Comparison of ENCODE assay signal across 10 mouse cellular contexts in genomic region chr7:27162780-27163449, GRCm38 (mm10). TPM values are rescaled to one million over a fixed set of nuclear protein-coding genes. Genes with fewer than 3 reads are reported as not detected.
DNase-seq lines count a peak whose midpoint lies in the region; ATAC-seq and TF ChIP-seq lines count a peak whose summit lies in the region.
"Had no signal": no experiment of that assay in that cellular context is flagged by ENCODE, and none has a peak within 500 bp of the region (broad histone marks: within the 10 kb centered on the region; RNA-seq: fewer than 3 reads in every experiment).

No protein-coding gene starts in this region.

- H3K4me1 ChIP-seq in lung, embryonic 15.5 days, result peaks cover 62% of the 10 kb centered on the region
- peaks cover 56% of the 10 kb centered on the region for H3K4me1 ChIP-seq in intestine, embryonic 16.5 days (ENCODE audit: control insufficient read depth, insufficient read depth, low read length)
- peaks cover 37% of the 10 kb centered on the region for H3K4me1 ChIP-seq in stomach, embryonic 14.5 days (ENCODE audit: control insufficient read depth, insufficient read depth, low read length)

- peak overlapping the region; percentile 72 for H3K4me3 ChIP-seq in gastrocnemius, adult 2 months
- H3K4me3 ChIP-seq in lung, embryonic 15.5 days, result peak overlapping the region; percentile 60; the same call in 1 of the 2 replicates
- H3K4me3 ChIP-seq in intestine, embryonic 16.5 days (ENCODE audit: low read length), result no peak overlapping the region; the same call in 1 of the 2 replicates
- no peak overlapping the region for H3K4me3 ChIP-seq in stomach, embryonic 14.5 days (ENCODE audit: low read depth, low read length)

- peaks cover 47% of the 10 kb centered on the region for H3K36me3 ChIP-seq in lung, embryonic 15.5 days
- peaks cover 15% of the 10 kb centered on the region for H3K36me3 ChIP-seq in intestine, embryonic 16.5 days (ENCODE audit: control insufficient read depth, insufficient read depth, low read length)
- H3K36me3 ChIP-seq in stomach, embryonic 14.5 days (ENCODE audit: control insufficient read depth, insufficient read depth, low read length), result peaks cover 45% of the 10 kb centered on the region

- H3K27me3 ChIP-seq in lung, embryonic 15.5 days, result no peaks in the 10 kb centered on the region
- H3K27me3 ChIP-seq in intestine, embryonic 16.5 days (replicated peaks; ENCODE audit: control insufficient read depth, insufficient read depth, low read length), result no peaks in the 10 kb centered on the region
- H3K27me3 ChIP-seq in stomach, embryonic 14.5 days (ENCODE audit: control insufficient read depth, insufficient read depth, low read length), result no peaks in the 10 kb centered on the region

- H3K4me2 ChIP-seq in lung, embryonic 15.5 days, result peak overlapping the region; percentile 85
- H3K4me2 ChIP-seq in intestine, embryonic 16.5 days (ENCODE audit: low read depth, low read length), result no peak overlapping the region; the same call in 1 of the 2 replicates
- H3K4me2 ChIP-seq in stomach, embryonic 14.5 days (replicated peaks; ENCODE audit: low read depth, low read length), result peak overlapping the region; percentile 88; the same call in 1 of the 2 replicates

- 67% methylated on average over 5 of the region's 5 CpGs for WGBS in lung, embryonic 15.5 days
- WGBS in intestine, embryonic 16.5 days, result 78% methylated on average over 5 of the region's 5 CpGs
- WGBS in stomach, embryonic 14.5 days, result 82% methylated on average over 5 of the region's 5 CpGs

- peak overlapping the region; percentile 41 for H3K9ac ChIP-seq in lung, embryonic 15.5 days
- H3K9ac ChIP-seq in intestine, embryonic 16.5 days (ENCODE audit: low read depth, low read length), result 0 out of 2 replicates have a peak overlapping the region, but pooled peaks have one; percentile 89
- H3K9ac ChIP-seq in stomach, embryonic 14.5 days (replicated peaks; ENCODE audit: low read depth, low read length), result no peak overlapping the region

- ATAC-seq in lung, embryonic 15.5 days (ENCODE audit: borderline replicate concordance, extremely low read depth, low FRiP score, low TSS enrichment), result no peak
- ATAC-seq in intestine, embryonic 16.5 days, result no peak
- ATAC-seq in stomach, embryonic 14.5 days (ENCODE audit: insufficient number of reproducible peaks, insufficient read depth, low FRiP score, low read depth), result no peak

- intact Hi-C loops in gastrocnemius, adult 2 months (cut with DNase I), result loop anchor here (5.0 kb wide), 2 partner anchors 34 to 94 kb away; partner anchors contain the start of genes BC024978, Numbl and Snrpa

- peak overlapping the region; percentile 98 for H3K27ac ChIP-seq in gastrocnemius, adult 2 months
- H3K27ac ChIP-seq in lung, embryonic 15.5 days, result peak overlapping the region; percentile 42; the same call in 1 of the 2 replicates
- no peak overlapping the region for H3K27ac ChIP-seq in intestine, embryonic 16.5 days (ENCODE audit: low read length)
- H3K27ac ChIP-seq in stomach, embryonic 14.5 days (ENCODE audit: low read length), result no peak overlapping the region

- no peak for TF ChIP-seq CTCF in gastrocnemius, adult 2 months (IDR thresholded peaks at IDR 0.05)

- H3K9me3 ChIP-seq in lung, embryonic 15.5 days, result no peaks in the 10 kb centered on the region
- no peaks in the 10 kb centered on the region for H3K9me3 ChIP-seq in intestine, embryonic 16.5 days (ENCODE audit: control insufficient read depth, low read length)
- H3K9me3 ChIP-seq in stomach, embryonic 14.5 days (ENCODE audit: control insufficient read depth, low read depth, low read length), result no peaks in the 10 kb centered on the region

- DNase-seq in gastrocnemius, adult 2 months, result no peak
- DNase-seq in gastrocnemius, postnatal 25 days, result no peak
- DNase-seq in lung, postnatal 14 days, result no peak
- no peak for DNase-seq in embryo, embryonic 10.5 days (ENCODE audit: low spot score)
- no peak for DNase-seq in gastrocnemius, postnatal 10 days
- DNase-seq: B cell, adult 2 months; kidney, adult 18-20 months had no signal

RNA-seq across cellular contexts. Expression of gene Egln2, which starts 3.7 kb away (rescaled TPM):
- 100 to 1,000 TPM in 1 of 2 experiments, 10 to 100 TPM in 1; 97.6 to 119 TPM for total RNA-seq in gastrocnemius, adult 2 months (2021)
- 100 to 1,000 TPM in 1 of 2 experiments, 10 to 100 TPM in 1; 92.9 to 103 TPM for total RNA-seq in gastrocnemius, postnatal 25 days (2021)
- polyA plus RNA-seq in lung, embryonic 15.5 days (2015; fragmentation: Nextera tagmentation; extraction: Ambion mirVana), result 82.3 and 83.5 TPM in 2 replicates
- 66.1 and 72.4 TPM in 2 replicates for polyA plus RNA-seq in intestine, embryonic 16.5 days (2015; fragmentation: Nextera tagmentation; extraction: Ambion mirVana)
- 39.0 and 42.5 TPM in 2 replicates for polyA plus RNA-seq in stomach, embryonic 14.5 days (2014; fragmentation: Nextera tagmentation; extraction: Ambion mirVana)
- 10 to 100 TPM; 83.9 to 91.4 TPM for total RNA-seq in gastrocnemius, postnatal 10 days (2021)

RNA-seq across cellular contexts. Expression of gene Cyp2t4, which starts 9.4 kb away (rescaled TPM):
- total RNA-seq in gastrocnemius, adult 2 months (2021), result not detected
- not detected for total RNA-seq in gastrocnemius, postnatal 25 days (2021)
- polyA plus RNA-seq in lung, embryonic 15.5 days (2015; fragmentation: Nextera tagmentation; extraction: Ambion mirVana), result 0.10 and 0.24 TPM in 2 replicates
- 0.09 TPM in 1 of 2 replicates, not detected in the other for polyA plus RNA-seq in intestine, embryonic 16.5 days (2015; fragmentation: Nextera tagmentation; extraction: Ambion mirVana)
- 0.17 TPM in 1 of 2 replicates, not detected in the other for polyA plus RNA-seq in stomach, embryonic 14.5 days (2014; fragmentation: Nextera tagmentation; extraction: Ambion mirVana)
- not detected for total RNA-seq in gastrocnemius, postnatal 10 days (2021)

RNA-seq across cellular contexts. Expression of gene Rab4b, which starts 15.8 kb away (rescaled TPM):
- 1 to 10 TPM; 5.7 to 6.5 TPM for total RNA-seq in gastrocnemius, adult 2 months (2021)
- 10 to 100 TPM; 10.1 to 10.4 TPM for total RNA-seq in gastrocnemius, postnatal 25 days (2021)
- polyA plus RNA-seq in lung, embryonic 15.5 days (2015; fragmentation: Nextera tagmentation; extraction: Ambion mirVana), result 71.4 and 71.6 TPM in 2 replicates
- 69.9 and 70.1 TPM in 2 replicates for polyA plus RNA-seq in intestine, embryonic 16.5 days (2015; fragmentation: Nextera tagmentation; extraction: Ambion mirVana)
- 68.6 and 71.1 TPM in 2 replicates for polyA plus RNA-seq in stomach, embryonic 14.5 days (2014; fragmentation: Nextera tagmentation; extraction: Ambion mirVana)
- total RNA-seq in gastrocnemius, postnatal 10 days (2021), result 10 to 100 TPM; 22.7 to 25.2 TPM

RNA-seq across cellular contexts. Expression of gene Gm21983, which starts 18.0 kb away (rescaled TPM):
- total RNA-seq in gastrocnemius, adult 2 months (2021), result under 1 TPM in 1 of 2 experiments, not detected in 1; 0.18 TPM
- total RNA-seq in gastrocnemius, postnatal 25 days (2021), result not detected
- 2.4 and 3.5 TPM in 2 replicates for polyA plus RNA-seq in lung, embryonic 15.5 days (2015; fragmentation: Nextera tagmentation; extraction: Ambion mirVana)
- polyA plus RNA-seq in intestine, embryonic 16.5 days (2015; fragmentation: Nextera tagmentation; extraction: Ambion mirVana), result not detected in 2 replicates
- not detected in 2 replicates for polyA plus RNA-seq in stomach, embryonic 14.5 days (2014; fragmentation: Nextera tagmentation; extraction: Ambion mirVana)
- not detected for total RNA-seq in gastrocnemius, postnatal 10 days (2021)

RNA-seq across cellular contexts. Expression of gene Mia, which starts 18.0 kb away (rescaled TPM):
- not detected for total RNA-seq in gastrocnemius, adult 2 months (2021)
- not detected for total RNA-seq in gastrocnemius, postnatal 25 days (2021)
- polyA plus RNA-seq in lung, embryonic 15.5 days (2015; fragmentation: Nextera tagmentation; extraction: Ambion mirVana), result 150 and 170 TPM in 2 replicates
- polyA plus RNA-seq in intestine, embryonic 16.5 days (2015; fragmentation: Nextera tagmentation; extraction: Ambion mirVana), result 3.8 and 5.1 TPM in 2 replicates
- polyA plus RNA-seq in stomach, embryonic 14.5 days (2014; fragmentation: Nextera tagmentation; extraction: Ambion mirVana), result 2.4 and 6.3 TPM in 2 replicates
- not detected for total RNA-seq in gastrocnemius, postnatal 10 days (2021)

Comparison
In these comparisons a context has a peak if more than half of its experiments do, and no peak if none do; other contexts are left out.
1. H3K27ac ChIP-seq: peak in gastrocnemius, adult 2 months (single experiment) and lung, embryonic 15.5 days (single experiment); none in intestine, embryonic 16.5 days (single experiment) and stomach, embryonic 14.5 days (single experiment).
2. H3K4me3 ChIP-seq: peak in gastrocnemius, adult 2 months (single experiment) and lung, embryonic 15.5 days (single experiment); none in intestine, embryonic 16.5 days (single experiment) and stomach, embryonic 14.5 days (single experiment).